Mouse (Mus musculus): ENCODE measurements around the gene Pde8a.

- TF ChIP-seq CTCF (conservative IDR thresholded peaks at IDR 0.05; ENCODE audit: insufficient read depth, insufficient read length, low read depth, low read length): no peak
- no peak for TF ChIP-seq POLR2A (IDR thresholded peaks at IDR 0.05; ENCODE audit: low read depth, low read length)
Measured at GRCm38 (mm10) chr7:81189180-81189579, 24.2 kb upstream of the Pde8a start.

All from kidney, adult 2 months (tissue).